Mouse (Mus musculus) lung, adult 2 months (tissue): ENCODE data around the gene Zfp609.

ENCODE experiments used
- CTCF ChIP-seq: fragments of 200-500 bp; IDR thresholded peaks from 2 replicates; pipeline ENCODE4 v1.5.1; 2011; ENCODE audit warnings: mild to moderate bottlenecking, low read length, control low read depth; ENCODE audit not compliant: insufficient read depth
- POLR2A ChIP-seq: fragments of 200-500 bp; IDR thresholded peaks from 2 replicates; pipeline ENCODE4 v1.6.1; 2011; ENCODE audit warnings: low read depth, mild to moderate bottlenecking, control low read depth, low read length, borderline replicate concordance; ENCODE audit errors: extremely low read depth

GRCm38 (mm10) chr9:65676358-65677118, 150.8 kb downstream of the Zfp609 start:
- no peak for TF ChIP-seq CTCF
- peak; percentile 67; the same call in 1 of the 2 replicates for TF ChIP-seq POLR2A
